Mouse (Mus musculus) kidney, embryonic 14.5 days (tissue): ENCODE measurements at regions not wholly inside any gene's neighbourhood (a gene's known extent, or its start where the extent isn't known, plus 50 kb on each side); places are given as distances from the start of the nearest gene placed in this dataset.

ENCODE experiments used
- ATAC-seq: fragments of 200-750 bp; cut with Nextera tagmentation; 2 replicates; pipeline ENCODE4 v1.8.0; 2017; ENCODE audit warnings: moderate number of reproducible peaks, mild to moderate bottlenecking, moderate TSS enrichment, moderate library complexity; ENCODE audit not compliant: low FRiP score, low TSS enrichment
- H3K27ac ChIP-seq: fragments of 300-500 bp; sonication (generic); 2 replicates; pipeline ENCODE4 v1.5.1; 2014; ENCODE audit warnings: low read depth, mild to moderate bottlenecking, low read length, moderate library complexity, mixed read lengths
- H3K27me3 ChIP-seq: fragments of 300-500 bp; sonication (generic); 2 replicates; pipeline ENCODE4 v1.6.1; 2014; ENCODE audit warnings: mild to moderate bottlenecking, low read length; ENCODE audit not compliant: control insufficient read depth, insufficient read depth
- H3K36me3 ChIP-seq: fragments of 300-500 bp; sonication (generic); 2 replicates; pipeline ENCODE4 v1.6.1; 2014; ENCODE audit warnings: low read length, mixed read lengths; ENCODE audit not compliant: control insufficient read depth, insufficient read depth
- H3K4me1 ChIP-seq: fragments of 300-500 bp; sonication (generic); 2 replicates; pipeline ENCODE4 v1.6.1; 2014; ENCODE audit warnings: low read length, mixed read lengths; ENCODE audit not compliant: control insufficient read depth, insufficient read depth
- H3K4me2 ChIP-seq: fragments of 300-500 bp; sonication (generic); replicated peaks from 2 replicates; pipeline ENCODE4 v1.6.1; 2014; ENCODE audit warnings: low read depth, mild to moderate bottlenecking, low read length
- H3K4me3 ChIP-seq: fragments of 300-500 bp; sonication (generic); 2 replicates; pipeline ENCODE4 v1.5.1; 2014; ENCODE audit warnings: mild to moderate bottlenecking, low read length
- H3K9ac ChIP-seq: fragments of 300-500 bp; sonication (generic); 2 replicates; pipeline ENCODE4 v1.6.1; 2014; ENCODE audit warnings: low read depth, mild to moderate bottlenecking, low read length, moderate library complexity
- H3K9me3 ChIP-seq: fragments of 300-500 bp; sonication (generic); 2 replicates; pipeline ENCODE4 v1.6.1; 2016; ENCODE audit warnings: low read length; ENCODE audit not compliant: control insufficient read depth
- WGBS: fragments of 180-500 bp; shearing (Covaris S2); extraction: QIAGEN DNeasy Blood & Tissue Kit; methylation state at CpG from one replicate; pipeline ENCODE4 v1.1.7; 2014; 5-methylcytosine and 5-hydroxymethylcytosine counted together

- no peak overlapping the region for H3K4me2 ChIP-seq
- no peak for ATAC-seq
- WGBS, result 86% methylated on average over 5 of the region's 5 CpGs
- H3K4me3 ChIP-seq, result no peak overlapping the region
- no peaks in the 10 kb centered on the region for H3K9me3 ChIP-seq
- H3K36me3 ChIP-seq, result no peaks in the 10 kb centered on the region
- no peak overlapping the region for H3K9ac ChIP-seq
- no peaks in the 10 kb centered on the region for H3K27me3 ChIP-seq
- H3K27ac ChIP-seq, result no peak overlapping the region
- H3K4me1 ChIP-seq, result no peaks in the 10 kb centered on the region
Observed at GRCm38 (mm10) chr3:134525795-134526194, 289.5 kb downstream of the Cxxc4 start.

- ATAC-seq, result no peak
- H3K4me2 ChIP-seq, result no peak overlapping the region
- H3K27me3 ChIP-seq, result no peaks in the 10 kb centered on the region
- H3K4me3 ChIP-seq, result no peak overlapping the region
- no peaks in the 10 kb centered on the region for H3K9me3 ChIP-seq
- no peaks in the 10 kb centered on the region for H3K36me3 ChIP-seq
- 74% methylated on average over 2 of the region's 2 CpGs for WGBS
- no peaks in the 10 kb centered on the region for H3K4me1 ChIP-seq
- no peak overlapping the region for H3K9ac ChIP-seq
- no peak overlapping the region for H3K27ac ChIP-seq
Observed at GRCm38 (mm10) chr3:134560144-134560543, 268.7 kb upstream of the Tacr3 start.

- H3K9ac ChIP-seq, result no peak overlapping the region
Observed at GRCm38 (mm10) chr3:134578759-134579158, 250.0 kb upstream of the Tacr3 start.

GRCm38 (mm10) chr3:134588630-134589029 is 240.2 kb upstream of the Tacr3 start:
- no peak for ATAC-seq
- no peak overlapping the region for H3K27ac ChIP-seq
- H3K9me3 ChIP-seq, result no peaks in the 10 kb centered on the region
- no peaks in the 10 kb centered on the region for H3K4me1 ChIP-seq
- WGBS, result 22% methylated on average over 2 of the region's 2 CpGs
- no peaks in the 10 kb centered on the region for H3K36me3 ChIP-seq
- no peak overlapping the region for H3K4me2 ChIP-seq
- H3K4me3 ChIP-seq, result no peak overlapping the region
- H3K9ac ChIP-seq, result no peak overlapping the region
- no peaks in the 10 kb centered on the region for H3K27me3 ChIP-seq

More at GRCm38 (mm10) chr3:134578759-134579158, 250.0 kb upstream of the Tacr3 start:
- Histone ChIP-seq H3K4me1 (no peaks in the 10 kb centered on the region), H3K4me3 (no peak overlapping the region), H3K4me2 (no peak overlapping the region), H3K27me3 (no peaks in the 10 kb centered on the region), H3K36me3 (no peaks in the 10 kb centered on the region), H3K27ac (no peak overlapping the region), H3K9me3 (no peaks in the 10 kb centered on the region)
- no peak for ATAC-seq
- 100% methylated on average over 3 of the region's 3 CpGs for WGBS

- Histone ChIP-seq H3K4me1 (no peaks in the 10 kb centered on the region), H3K4me2 (no peak overlapping the region), H3K27ac (no peak overlapping the region), H3K9me3 (no peaks in the 10 kb centered on the region), H3K36me3 (no peaks in the 10 kb centered on the region), H3K4me3 (no peak overlapping the region), H3K27me3 (no peaks in the 10 kb centered on the region), H3K9ac (no peak overlapping the region)
- WGBS, result 61% methylated on average over 4 of the region's 4 CpGs
- no peak for ATAC-seq
Observed at GRCm38 (mm10) chr3:134602919-134603318, 225.9 kb upstream of the Tacr3 start.

- Histone ChIP-seq H3K36me3 (no peaks in the 10 kb centered on the region), H3K4me3 (no peak overlapping the region), H3K9me3 (no peaks in the 10 kb centered on the region), H3K27me3 (no peaks in the 10 kb centered on the region), H3K4me2 (no peak overlapping the region), H3K27ac (no peak overlapping the region), H3K9ac (no peak overlapping the region), H3K4me1 (no peaks in the 10 kb centered on the region)
- 34% methylated on average over 6 of the region's 6 CpGs for WGBS
- peak; percentile 68 for ATAC-seq
Observed at GRCm38 (mm10) chr3:134605356-134605771, 223.4 kb upstream of the Tacr3 start.

GRCm38 (mm10) chr3:134610244-134610643 is 218.6 kb upstream of the Tacr3 start:
- WGBS, result 78% methylated on average over 4 of the region's 4 CpGs
- Histone ChIP-seq H3K27ac (no peak overlapping the region), H3K27me3 (no peaks in the 10 kb centered on the region), H3K9me3 (no peaks in the 10 kb centered on the region), H3K4me1 (no peaks in the 10 kb centered on the region), H3K4me2 (no peak overlapping the region), H3K9ac (no peak overlapping the region), H3K4me3 (no peak overlapping the region), H3K36me3 (no peaks in the 10 kb centered on the region)
- ATAC-seq, result no peak

GRCm38 (mm10) chr3:134611516-134612297 is 217.1 kb upstream of the Tacr3 start:
- no peaks in the 10 kb centered on the region for H3K36me3 ChIP-seq

GRCm38 (mm10) chr3:134612298-134612616 is 216.6 kb upstream of the Tacr3 start:
- no peaks in the 10 kb centered on the region for H3K27me3 ChIP-seq
- no peak overlapping the region for H3K4me3 ChIP-seq
- H3K4me2 ChIP-seq, result no peak overlapping the region
- no peaks in the 10 kb centered on the region for H3K36me3 ChIP-seq
- H3K4me1 ChIP-seq, result no peaks in the 10 kb centered on the region
- no peaks in the 10 kb centered on the region for H3K9me3 ChIP-seq
- no peak for ATAC-seq
- WGBS, result 88% methylated on average over 3 of the region's 3 CpGs
- no peak overlapping the region for H3K27ac ChIP-seq
- H3K9ac ChIP-seq, result no peak overlapping the region

More at GRCm38 (mm10) chr3:134611516-134612297, 217.1 kb upstream of the Tacr3 start:
- Histone ChIP-seq H3K4me1 (no peaks in the 10 kb centered on the region), H3K4me3 (no peak overlapping the region), H3K9me3 (no peaks in the 10 kb centered on the region), H3K9ac (no peak overlapping the region), H3K27ac (no peak overlapping the region), H3K27me3 (no peaks in the 10 kb centered on the region), H3K4me2 (no peak overlapping the region)
- ATAC-seq, result no peak
- WGBS, result 82% methylated on average over 5 of the region's 5 CpGs
